Mouse (Mus musculus): Measurements from ENCODE around the gene Gm3286. TPM values are rescaled to one million over a fixed set of nuclear protein-coding genes. Genes with fewer than 3 reads are reported as not detected.
"Not testable (repeated sequence)": the region's sequence is repeated elsewhere in the genome, so short reads cannot be mapped to it uniquely, and the experiment has no call there.

Gene Gm3286
- total RNA-seq (2014; rRNA removed) (not detected in 2 replicates), polyA plus RNA-seq (2015; fragmentation: Nextera tagmentation; extraction: Ambion mirVana) (not detected in 2 replicates)

DNA sequence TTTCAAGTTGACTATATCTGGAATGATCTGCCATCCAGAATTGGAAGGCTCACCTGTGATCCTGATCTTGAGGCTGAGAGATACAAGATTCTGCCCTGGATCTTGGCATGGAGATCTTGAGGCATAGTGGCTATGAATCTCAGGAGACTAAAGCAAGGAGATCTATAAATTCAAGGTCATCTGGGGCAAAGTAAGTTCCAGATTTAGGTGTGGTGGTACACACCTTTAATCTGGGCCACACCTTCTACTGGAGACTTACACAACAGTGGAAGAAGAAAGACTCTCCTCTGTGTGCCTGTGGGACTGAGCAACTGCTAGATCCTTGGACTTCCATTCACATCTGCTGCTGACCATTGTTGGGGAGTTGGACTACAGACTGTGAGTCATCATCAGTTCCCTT, at the start of gene Gm3286:
TSS of gene Gm3286 (plus strand) at position 301 of the 400 bp plus-strand sequence.
- not testable (repeated sequence) for H3K4me3 ChIP-seq (ENCODE audit: low read length); H3K27me3 ChIP-seq (ENCODE audit: insufficient read depth, low read length); DNase-seq (ENCODE audit: low spot score); H3K9ac ChIP-seq (replicated peaks; ENCODE audit: low read length); H3K4me1 ChIP-seq (ENCODE audit: insufficient read depth, low read length); H3K36me3 ChIP-seq (ENCODE audit: insufficient read depth, low read length); H3K27ac ChIP-seq; H3K9me3 ChIP-seq (ENCODE audit: low read length); H3K4me2 ChIP-seq (ENCODE audit: low read depth, low read length); ATAC-seq

Other genes starting within 250 kb of the Gm3286 start
- not detected in 2 replicates for gene Gm10424, start 238.0 kb upstream of the Gm3286 start, total RNA-seq (2014; rRNA removed)
- not detected in 2 replicates for gene Gm10424, start 238.0 kb upstream of the Gm3286 start, polyA plus RNA-seq (2015; fragmentation: Nextera tagmentation; extraction: Ambion mirVana)
- not detected in 2 replicates for gene Gm3259, start 204.8 kb upstream of the Gm3286 start, total RNA-seq (2014; rRNA removed)
- not detected in 2 replicates for gene Gm3259, start 204.8 kb upstream of the Gm3286 start, polyA plus RNA-seq (2015; fragmentation: Nextera tagmentation; extraction: Ambion mirVana)
- gene D5Ertd577e, start 54.0 kb upstream of the Gm3286 start, total RNA-seq (2014; rRNA removed), result not detected in 2 replicates
- not detected in 2 replicates for gene D5Ertd577e, start 54.0 kb upstream of the Gm3286 start, polyA plus RNA-seq (2015; fragmentation: Nextera tagmentation; extraction: Ambion mirVana)
- not detected in 2 replicates for gene Gm7971, start 84.1 kb downstream of the Gm3286 start, total RNA-seq (2014; rRNA removed)
- gene Gm7971, start 84.1 kb downstream of the Gm3286 start, polyA plus RNA-seq (2015; fragmentation: Nextera tagmentation; extraction: Ambion mirVana), result not detected in 2 replicates
- gene Gm7978, start 225.4 kb downstream of the Gm3286 start, total RNA-seq (2014; rRNA removed), result not detected in 2 replicates
- gene Gm7978, start 225.4 kb downstream of the Gm3286 start, polyA plus RNA-seq (2015; fragmentation: Nextera tagmentation; extraction: Ambion mirVana), result not detected in 2 replicates
- gene Gm7982, start 231.3 kb downstream of the Gm3286 start, total RNA-seq (2014; rRNA removed), result not detected in 2 replicates
- gene Gm7982, start 231.3 kb downstream of the Gm3286 start, polyA plus RNA-seq (2015; fragmentation: Nextera tagmentation; extraction: Ambion mirVana), result not detected in 2 replicates